Mouse (Mus musculus) adrenal gland, adult 2 months (tissue): Measurements from ENCODE around the gene Zdhhc25. TPM values are rescaled to one million over a fixed set of nuclear protein-coding genes. Genes with fewer than 3 reads are reported as not detected.

ENCODE experiments used
- DNase-seq: peaks from one replicate; pipeline ENCODE4 v3.0.0; 2021
- polyA plus RNA-seq: library from polyadenylated mRNA; depleted of rRNA; stranded (reverse); fragments of >200 nt; gene quantifications from 2 replicates; pipeline ENCODE4 v1.2.3, GENCODE M21; 2012; rRNA removed
- total RNA-seq, 2 experiments: library from RNA; stranded (reverse); gene quantifications; 2 replicates each; pipeline ENCODE4 v1.2.3; 2021

The Zdhhc25 gene
- total and polyA plus RNA-seq, 3 experiments, result not detected

- DNase-seq, result no peak
Measured at GRCm38 (mm10) chr15:88628801-88629356, 28.8 kb downstream of the Zdhhc25 start.

DNA sequence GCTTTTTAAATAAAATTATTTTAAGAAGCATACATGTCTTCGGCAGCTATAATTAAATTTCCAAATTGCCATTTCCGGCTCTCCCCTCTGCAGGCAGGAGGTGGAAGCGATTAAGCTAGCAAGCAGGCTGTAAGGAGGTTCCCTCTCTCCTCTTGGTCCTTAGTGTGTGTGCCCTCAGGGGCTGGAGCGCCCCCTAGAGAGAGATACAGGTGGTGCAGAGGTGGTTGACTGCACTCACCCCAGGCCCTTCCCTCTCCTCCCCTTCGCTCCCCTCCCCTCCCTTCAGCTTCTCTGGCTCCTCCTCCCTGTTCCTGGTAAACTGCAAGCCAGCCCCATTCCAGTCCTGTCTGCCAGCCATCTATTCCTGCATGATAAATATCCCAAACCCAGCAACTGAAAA, 35.1 kb downstream of the Zdhhc25 start:
- DNase-seq, result no peak

- peak; percentile 50 for DNase-seq
Measured at GRCm38 (mm10) chr15:88651019-88651418, 50.9 kb downstream of the Zdhhc25 start.

Other genes with a start within 250 kb of the Zdhhc25 start
- gene Brd1, start 133.9 kb downstream of the Zdhhc25 start, total RNA-seq, result 10 to 100 TPM; 38.0 to 52.6 TPM
- gene Brd1, start 133.9 kb downstream of the Zdhhc25 start, polyA plus RNA-seq, result 7.5 and 9.6 TPM in 2 replicates
- 10 to 100 TPM in 1 of 2 experiments, 1 to 10 TPM in 1; 7.5 to 13.2 TPM for gene Zbed4, start 151.4 kb downstream of the Zdhhc25 start, total RNA-seq
- 1.7 and 2.0 TPM in 2 replicates for gene Zbed4, start 151.4 kb downstream of the Zdhhc25 start, polyA plus RNA-seq
- gene Alg12, start 219.0 kb downstream of the Zdhhc25 start, total RNA-seq, result 10 to 100 TPM; 15.2 to 19.2 TPM
- gene Alg12, start 219.0 kb downstream of the Zdhhc25 start, polyA plus RNA-seq, result 20.4 and 21.2 TPM in 2 replicates
- 10 to 100 TPM; 44.8 to 45.6 TPM for gene Creld2, start 219.3 kb downstream of the Zdhhc25 start, total RNA-seq
- gene Creld2, start 219.3 kb downstream of the Zdhhc25 start, polyA plus RNA-seq, result 25.5 and 25.7 TPM in 2 replicates